Mouse (Mus musculus): ENCODE results near the gene Odc1.

- TF ChIP-seq POLR2A (IDR thresholded peaks at IDR 0.05; ENCODE audit: borderline replicate concordance, extremely low read depth, insufficient read depth, insufficient read length, poor library complexity, severe bottlenecking) (no peak), CTCF (IDR thresholded peaks at IDR 0.05; ENCODE audit: borderline replicate concordance, extremely low read depth, insufficient read depth, insufficient read length) (no peak)
Measured at GRCm38 (mm10) chr12:17538087-17538486, 6.5 kb upstream of the Odc1 start.
